Mouse (Mus musculus) kidney, adult 2 months (tissue): ENCODE measurements at regions not wholly inside any gene's neighbourhood (a gene's known extent, or its start where the extent isn't known, plus 50 kb on each side); places are given as distances from the start of the nearest gene placed in this dataset.

ENCODE experiments used
- CTCF ChIP-seq: fragments of 200-500 bp; conservative IDR thresholded peaks from 2 replicates; pipeline ENCODE4 v1.5.1; 2011; ENCODE audit warnings: low read depth, mild to moderate bottlenecking, control low read depth, low read length, moderate library complexity, mixed read lengths; ENCODE audit not compliant: insufficient read depth, insufficient read length
- POLR2A ChIP-seq: fragments of 200-500 bp; IDR thresholded peaks from one replicate; pipeline ENCODE4 v1.6.1; 2011; ENCODE audit warnings: low read depth, low read length, control low read depth

DNA sequence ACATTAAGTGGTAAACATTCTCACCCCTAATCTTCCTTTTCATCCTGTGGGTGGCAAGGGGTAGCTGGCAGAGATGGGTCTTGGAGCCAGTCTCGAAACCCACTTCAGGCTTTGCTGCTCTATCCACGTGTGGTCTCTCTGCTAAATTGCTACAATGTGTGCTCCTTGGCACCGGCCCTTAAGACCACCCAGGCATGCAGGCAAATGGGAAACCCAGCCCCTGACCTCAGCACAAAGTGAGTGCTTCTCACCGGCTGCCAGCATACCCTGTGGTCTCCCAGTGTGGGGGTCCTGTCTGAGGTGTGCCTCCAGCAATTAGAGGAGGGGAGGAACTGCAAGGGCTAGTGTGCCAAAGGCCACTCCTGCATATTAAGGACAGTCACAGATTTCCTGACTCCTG is 238.5 kb upstream of the Gm21798 start:
- TF ChIP-seq CTCF (no peak), POLR2A (no peak)
